Mouse (Mus musculus) thymus, adult 2 months (tissue): ENCODE measurements around the gene Rasa4. TPM values are rescaled to one million over a fixed set of nuclear protein-coding genes. Genes with fewer than 3 reads are reported as not detected.

Source experiments
- DNase-seq: peaks from one replicate; pipeline ENCODE4 v3.0.0; 2021
- H3K27ac ChIP-seq: fragments of 200-500 bp; 2 replicates; pipeline ENCODE4 v1.5.1; 2012; ENCODE audit warnings: low read length, control low read depth; ENCODE audit not compliant: control insufficient read depth, insufficient read depth
- H3K27me3 ChIP-seq: fragments of 200-500 bp; 2 replicates; pipeline ENCODE4 v1.6.1; 2012; ENCODE audit warnings: mild to moderate bottlenecking, low read length, moderate library complexity, mixed read lengths; ENCODE audit not compliant: control insufficient read depth, insufficient read depth
- H3K36me3 ChIP-seq: fragments of 200-500 bp; 2 replicates; pipeline ENCODE4 v1.6.1; 2012; ENCODE audit warnings: mild to moderate bottlenecking, low read length, moderate library complexity; ENCODE audit not compliant: control insufficient read depth, insufficient read depth
- H3K4me1 ChIP-seq: fragments of 200-500 bp; replicated peaks from 2 replicates; pipeline ENCODE4 v1.6.1; 2012; ENCODE audit warnings: low read length; ENCODE audit not compliant: control insufficient read depth, insufficient read depth
- H3K4me3 ChIP-seq: fragments of 200-500 bp; 2 replicates; pipeline ENCODE4 v1.5.1; 2012; ENCODE audit warnings: mild to moderate bottlenecking, low read length, control low read depth, moderate library complexity; ENCODE audit not compliant: control insufficient read depth, insufficient read depth
- CTCF ChIP-seq: fragments of 200-500 bp; IDR thresholded peaks from 2 replicates; pipeline ENCODE4 v1.5.1; 2012; ENCODE audit warnings: mild to moderate bottlenecking, control low read depth, low read length, moderate library complexity, borderline replicate concordance; ENCODE audit not compliant: control insufficient read depth, poor library complexity, insufficient read depth; ENCODE audit errors: extremely low read depth
- POLR2A ChIP-seq: fragments of 200-500 bp; IDR thresholded peaks from 2 replicates; pipeline ENCODE4 v1.6.1; 2012; ENCODE audit warnings: mild to moderate bottlenecking, low read length, control low read depth, moderate library complexity; ENCODE audit not compliant: control insufficient read depth, poor library complexity, insufficient read depth; ENCODE audit errors: extremely low read depth
- WGBS: fragments of 180-500 bp; shearing (Covaris S2); methylation state at CpG from one replicate; pipeline ENCODE4 v1.1.7; 2018; 5-methylcytosine and 5-hydroxymethylcytosine counted together
- polyA plus RNA-seq: library from polyadenylated mRNA; depleted of rRNA; stranded (reverse); fragments of >200 nt; gene quantifications from 2 replicates; pipeline ENCODE4 v1.2.3, GENCODE M21; 2012; rRNA removed

Rasa4 gene
- 30.9 and 37.5 TPM in 2 replicates for polyA plus RNA-seq

DNA sequence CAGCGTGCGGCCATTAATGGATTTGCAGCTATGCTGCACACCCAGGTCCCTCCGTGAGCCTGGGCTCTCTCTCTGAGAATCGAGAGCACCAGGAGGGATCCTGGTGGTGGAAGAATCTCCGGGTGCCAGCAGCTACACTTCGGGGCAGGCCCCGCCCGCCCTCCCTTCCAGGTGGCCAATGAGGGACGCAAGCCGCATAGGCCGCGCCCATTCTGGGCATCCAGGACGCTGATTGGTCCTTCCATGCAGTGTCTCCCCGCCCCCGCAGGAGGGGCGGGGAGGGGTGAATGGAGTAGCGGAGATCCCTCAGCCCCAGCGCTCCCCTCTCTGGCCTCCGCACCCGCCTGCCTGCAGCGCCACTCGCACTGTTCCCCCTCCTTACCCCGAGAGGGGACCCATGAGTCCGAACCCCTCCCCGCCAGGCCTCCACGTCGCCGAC lies at the start of gene Rasa4:
Gene Rasa4, plus strand, starts transcription at position 248 of the 439 bp plus-strand sequence.
- Histone ChIP-seq H3K27ac (no peak within 1 kb of the TSS), H3K36me3 (no peaks in the 10 kb centered on the region), H3K4me3 (peak within 1 kb of the TSS; percentile 56), H3K4me1 (peaks cover 37% of the 10 kb centered on the region), H3K27me3 (no peaks in the 10 kb centered on the region)
- peak; percentile 95 for DNase-seq
- TF ChIP-seq POLR2A: no peak
- TF ChIP-seq CTCF: 0 out of 2 replicates have a peak, but pooled peaks have one; percentile 5
- WGBS: under 1% methylated on average over 27 of the region's 28 CpGs

- DNase-seq: no peak
- Histone ChIP-seq H3K4me1 (no peaks in the 10 kb centered on the region), H3K36me3 (peaks cover 21% of the 10 kb centered on the region), H3K27me3 (no peaks in the 10 kb centered on the region), H3K27ac (no peak overlapping the region), H3K4me3 (no peak overlapping the region)
- WGBS: 71% methylated on average over 4 of the region's 4 CpGs
- no peak for TF ChIP-seq POLR2A
- no peak for TF ChIP-seq CTCF
Observed at GRCm38 (mm10) chr5:136034868-136035267, 48.8 kb upstream of the Rasa4 start.

GRCm38 (mm10) chr5:136035285-136035684 lies 48.4 kb upstream of the Rasa4 start:
- Histone ChIP-seq H3K27me3 (no peaks in the 10 kb centered on the region), H3K4me3 (no peak overlapping the region), H3K27ac (no peak overlapping the region), H3K36me3 (peaks cover 18% of the 10 kb centered on the region), H3K4me1 (no peaks in the 10 kb centered on the region)
- 58% methylated on average over 1 of the region's 1 CpGs for WGBS
- DNase-seq: no peak
- TF ChIP-seq POLR2A (no peak), CTCF (no peak)

DNA sequence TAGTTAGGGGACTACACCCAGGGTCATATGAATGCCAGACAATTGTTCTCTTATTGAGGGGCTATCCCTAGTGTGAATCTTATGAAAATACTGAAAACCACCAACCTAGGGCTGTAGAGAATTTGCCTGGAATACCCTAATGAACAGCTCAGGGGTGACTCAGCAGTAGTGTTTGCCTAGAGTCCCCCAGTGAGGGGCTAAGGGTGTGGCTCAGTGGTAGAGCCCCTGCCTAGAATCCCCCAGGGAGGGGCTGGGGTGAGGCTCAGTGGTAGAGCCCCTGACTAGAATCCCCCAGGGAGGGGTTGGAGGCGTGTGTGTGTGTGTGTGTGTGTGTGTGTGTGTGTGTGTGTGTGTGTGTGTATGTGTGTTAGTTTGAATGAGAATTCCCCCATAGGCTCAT lies 47.0 kb upstream of the Rasa4 start:
- WGBS: 100% methylated on average over 1 of the region's 1 CpGs
- TF ChIP-seq POLR2A: no peak
- no peak for TF ChIP-seq CTCF
- DNase-seq: no peak
- no peak overlapping the region for H3K27ac ChIP-seq
- H3K27me3 ChIP-seq: no peaks in the 10 kb centered on the region
- H3K36me3 ChIP-seq: peaks cover 4% of the 10 kb centered on the region
- H3K4me3 ChIP-seq: no peak overlapping the region
- no peaks in the 10 kb centered on the region for H3K4me1 ChIP-seq

DNA sequence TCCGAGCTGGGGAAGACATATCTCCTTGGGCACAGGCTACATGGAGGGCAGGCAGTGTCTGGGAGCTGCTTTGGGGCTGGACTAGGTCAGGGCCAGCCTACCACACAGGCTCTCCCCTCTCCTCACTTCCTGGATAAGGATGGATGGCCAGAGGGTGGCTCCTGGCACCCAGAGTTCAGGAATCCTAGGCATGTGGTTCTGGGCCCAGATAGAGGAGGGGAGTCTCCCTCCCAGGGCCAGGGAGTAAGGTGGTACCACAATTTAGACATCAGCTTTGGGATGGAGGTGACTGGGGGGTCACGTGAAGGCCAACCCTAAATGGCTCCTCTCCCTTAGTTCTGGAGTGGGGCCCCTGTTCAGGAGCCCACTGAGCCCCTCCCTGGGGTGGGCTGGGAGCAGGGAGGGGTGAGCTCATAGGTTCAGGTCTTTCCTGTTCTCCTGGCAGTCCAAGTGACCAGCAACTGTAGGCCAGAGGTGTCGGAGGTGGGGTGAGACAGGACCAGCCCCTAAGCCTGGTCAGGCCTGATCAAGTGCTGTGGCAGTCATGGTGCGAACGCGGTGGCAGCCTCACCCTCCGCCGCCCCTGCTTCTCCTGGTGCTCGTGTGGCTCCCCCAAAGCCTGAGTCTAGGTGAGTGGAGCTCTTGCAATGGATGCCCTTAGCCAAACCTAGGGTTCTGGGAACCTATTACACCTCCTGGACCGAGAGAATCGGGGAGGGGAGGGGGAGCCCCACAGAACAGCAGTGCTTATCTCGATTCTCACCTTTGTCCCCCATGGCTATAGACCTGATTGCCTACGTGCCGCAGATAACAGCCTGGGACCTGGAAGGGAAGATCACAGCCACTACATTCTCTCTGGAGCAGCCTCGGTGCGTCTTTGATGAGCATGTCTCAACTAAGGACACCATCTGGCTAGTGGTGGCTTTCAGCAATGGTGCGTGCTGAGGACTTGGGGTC lies 45.2 kb upstream of the Rasa4 start, which contains the start of gene Upk3b:
Gene Upk3b, plus strand, starts transcription at position 239 of the 957 bp plus-strand sequence.
- H3K4me1 ChIP-seq: no peaks in the 10 kb centered on the region
- no peak within 1 kb of the TSS for H3K27ac ChIP-seq
- 90% methylated on average over 17 of the region's 17 CpGs for WGBS
- H3K27me3 ChIP-seq: no peaks in the 10 kb centered on the region
- TF ChIP-seq POLR2A (no peak), CTCF (no peak)
- no peak within 1 kb of the TSS for H3K4me3 ChIP-seq
- no peak for DNase-seq
- no peaks in the 10 kb centered on the region for H3K36me3 ChIP-seq

DNA sequence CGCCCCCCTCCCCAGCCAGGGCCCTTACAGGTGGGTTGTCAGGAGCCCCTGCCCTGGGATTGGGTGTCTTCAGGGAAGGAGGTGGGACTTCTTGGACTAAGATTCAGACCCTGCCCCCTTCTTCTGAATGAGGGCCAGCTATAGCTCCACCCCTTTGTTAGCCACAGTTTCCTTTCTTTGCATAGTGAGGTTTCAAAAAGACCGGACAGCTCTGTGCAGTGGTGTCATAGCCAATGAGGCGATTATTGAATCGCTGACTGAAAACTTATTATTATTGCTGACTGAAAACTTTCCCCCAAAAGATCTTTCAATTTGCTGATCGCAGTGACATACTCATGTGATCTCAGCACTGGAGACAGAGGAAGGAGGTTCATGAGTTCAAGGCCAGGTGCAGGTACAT lies 43.5 kb upstream of the Rasa4 start:
- 27% methylated on average over 5 of the region's 5 CpGs for WGBS
- Histone ChIP-seq H3K36me3 (no peaks in the 10 kb centered on the region), H3K4me1 (no peaks in the 10 kb centered on the region), H3K27me3 (no peaks in the 10 kb centered on the region), H3K4me3 (no peak overlapping the region), H3K27ac (no peak overlapping the region)
- TF ChIP-seq CTCF (no peak), POLR2A (no peak)
- DNase-seq: no peak
